Mouse (Mus musculus) testis, adult 2 months (tissue): ENCODE results near the gene Olfr459. TPM values are rescaled to one million over a fixed set of nuclear protein-coding genes. Genes with fewer than 3 reads are reported as not detected.

Source experiments
- H3K27ac ChIP-seq: fragments of 200-500 bp; 2 replicates; pipeline ENCODE4 v1.5.1; 2012; ENCODE audit warnings: low read depth, low read length; ENCODE audit not compliant: control insufficient read depth, insufficient read depth
- H3K27me3 ChIP-seq: fragments of 200-500 bp; 2 replicates; pipeline ENCODE4 v1.6.1; 2012; ENCODE audit warnings: mild to moderate bottlenecking, low read length, moderate library complexity; ENCODE audit not compliant: control insufficient read depth, insufficient read depth
- H3K36me3 ChIP-seq: fragments of 200-500 bp; 2 replicates; pipeline ENCODE4 v1.6.1; 2012; ENCODE audit warnings: mild to moderate bottlenecking, low read length; ENCODE audit not compliant: control insufficient read depth, insufficient read depth
- H3K4me1 ChIP-seq: fragments of 200-500 bp; 2 replicates; pipeline ENCODE4 v1.6.1; 2012; ENCODE audit warnings: low read length; ENCODE audit not compliant: control insufficient read depth, insufficient read depth
- H3K4me3 ChIP-seq: fragments of 200-500 bp; 2 replicates; pipeline ENCODE4 v1.5.1; 2012; ENCODE audit warnings: low read depth, mild to moderate bottlenecking, low read length, moderate library complexity, mixed read lengths; ENCODE audit not compliant: control insufficient read depth
- CTCF ChIP-seq: fragments of 200-500 bp; IDR thresholded peaks from 2 replicates; pipeline ENCODE4 v1.5.1; 2012; ENCODE audit warnings: low read depth, mild to moderate bottlenecking, inconsistent platforms, low read length, moderate library complexity; ENCODE audit not compliant: control insufficient read depth, insufficient read depth, insufficient replicate concordance
- POLR2A ChIP-seq: fragments of 200-500 bp; IDR thresholded peaks from 2 replicates; pipeline ENCODE4 v1.6.1; 2012; ENCODE audit warnings: low read depth, mild to moderate bottlenecking, inconsistent platforms, low read length, moderate library complexity; ENCODE audit not compliant: control insufficient read depth
- polyA plus RNA-seq: library from polyadenylated mRNA; depleted of rRNA; stranded (reverse); fragments of >200 nt; gene quantifications from 2 replicates; pipeline ENCODE4 v1.2.3, GENCODE M21; 2012; rRNA removed

The Olfr459 gene
- not detected in 2 replicates for polyA plus RNA-seq

- H3K27me3 ChIP-seq, result no peaks in the 10 kb centered on the region
- TF ChIP-seq CTCF, result no peak
- no peak for TF ChIP-seq POLR2A
- H3K36me3 ChIP-seq, result no peaks in the 10 kb centered on the region
- no peaks in the 10 kb centered on the region for H3K4me1 ChIP-seq
- no peak within 1 kb of the TSS for H3K27ac ChIP-seq
- H3K4me3 ChIP-seq, result no peak within 1 kb of the TSS
Measured at GRCm38 (mm10) chr6:41775077-41775476, at the start of gene Olfr459. Olfr459 (minus strand) TSS chr6:41775177.

- H3K27me3 ChIP-seq, result no peaks in the 10 kb centered on the region
- H3K4me3 ChIP-seq, result no peak overlapping the region
- TF ChIP-seq POLR2A, result no peak
- TF ChIP-seq CTCF, result no peak
- H3K4me1 ChIP-seq, result no peaks in the 10 kb centered on the region
- no peaks in the 10 kb centered on the region for H3K36me3 ChIP-seq
- H3K27ac ChIP-seq, result no peak overlapping the region
Measured at GRCm38 (mm10) chr6:41824086-41824485, 49.1 kb upstream of the Olfr459 start.

DNA sequence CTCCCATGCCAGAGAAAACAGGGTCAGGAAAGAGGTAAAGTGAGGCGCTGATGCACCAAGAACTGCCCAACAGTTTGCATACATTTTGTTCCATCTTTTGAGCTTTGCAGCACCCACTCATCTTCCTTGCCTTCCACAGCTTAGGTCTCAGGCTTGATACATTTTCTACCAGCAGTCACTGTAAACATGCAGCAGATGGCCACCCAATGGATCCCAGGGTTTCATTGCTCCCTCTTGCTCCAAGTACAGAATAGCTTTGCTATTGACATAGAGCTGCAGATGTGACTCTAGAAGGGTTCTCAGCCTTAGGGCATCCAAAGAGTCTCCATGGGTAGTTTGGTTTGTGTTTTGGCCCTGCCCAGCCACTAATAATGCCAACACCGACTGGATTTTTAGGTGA, 11.7 kb upstream of the Olfr459 start:
- Histone ChIP-seq H3K27me3 (no peaks in the 10 kb centered on the region), H3K36me3 (no peaks in the 10 kb centered on the region), H3K4me1 (no peaks in the 10 kb centered on the region), H3K4me3 (no peak overlapping the region), H3K27ac (no peak overlapping the region)
- no peak for TF ChIP-seq CTCF
- no peak for TF ChIP-seq POLR2A

GRCm38 (mm10) chr6:41775721-41776120, 744 bp upstream of the Olfr459 start:
- H3K36me3 ChIP-seq, result no peaks in the 10 kb centered on the region
- H3K27me3 ChIP-seq, result no peaks in the 10 kb centered on the region
- TF ChIP-seq CTCF (no peak), POLR2A (no peak)
- H3K4me3 ChIP-seq, result no peak overlapping the region
- no peak overlapping the region for H3K27ac ChIP-seq
- H3K4me1 ChIP-seq, result no peaks in the 10 kb centered on the region

DNA sequence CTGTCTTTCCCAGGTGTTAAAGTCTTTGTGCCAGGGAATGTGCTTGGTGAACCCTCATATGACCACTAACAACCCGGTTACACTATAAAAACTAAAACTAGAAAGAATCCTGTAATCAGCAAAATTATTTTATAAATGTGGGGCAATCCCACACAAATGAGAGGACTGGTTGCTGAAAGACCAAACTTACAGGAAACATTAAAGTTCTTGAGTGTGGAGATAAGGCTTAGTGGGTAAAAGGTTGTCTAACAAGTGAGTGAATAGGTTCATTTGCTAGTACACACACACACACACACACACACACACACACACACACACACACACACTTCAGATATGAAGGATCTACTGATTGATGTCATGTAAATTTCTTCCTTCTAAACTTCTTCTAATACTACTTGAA, 5.1 kb downstream of the Olfr459 start:
- no peaks in the 10 kb centered on the region for H3K27me3 ChIP-seq
- no peak overlapping the region for H3K27ac ChIP-seq
- no peak for TF ChIP-seq POLR2A
- TF ChIP-seq CTCF, result no peak
- no peaks in the 10 kb centered on the region for H3K36me3 ChIP-seq
- H3K4me1 ChIP-seq, result no peaks in the 10 kb centered on the region
- H3K4me3 ChIP-seq, result no peak overlapping the region

DNA sequence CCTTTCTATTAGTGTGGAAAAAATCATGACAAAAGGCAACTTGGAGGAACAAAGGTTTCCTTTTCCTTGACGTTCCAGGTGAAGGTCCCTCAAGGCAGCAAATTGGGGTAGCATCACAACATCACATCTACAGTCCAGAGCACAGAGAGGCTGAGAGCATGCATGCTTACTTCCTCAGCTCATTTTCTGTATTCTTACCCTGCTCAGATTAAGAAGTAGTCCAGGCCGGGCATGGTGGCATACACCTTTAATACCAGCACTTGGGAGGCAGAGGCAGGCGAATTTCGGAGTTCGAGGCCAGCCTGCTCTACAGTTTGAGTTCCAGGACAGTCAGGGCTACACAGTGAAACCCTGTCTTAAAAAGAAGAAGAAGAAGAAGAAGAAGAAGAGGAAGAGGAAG, 10.7 kb downstream of the Olfr459 start:
- Histone ChIP-seq H3K36me3 (no peaks in the 10 kb centered on the region), H3K4me3 (no peak overlapping the region), H3K4me1 (no peaks in the 10 kb centered on the region), H3K27ac (no peak overlapping the region), H3K27me3 (no peaks in the 10 kb centered on the region)
- TF ChIP-seq CTCF (no peak), POLR2A (no peak)

DNA sequence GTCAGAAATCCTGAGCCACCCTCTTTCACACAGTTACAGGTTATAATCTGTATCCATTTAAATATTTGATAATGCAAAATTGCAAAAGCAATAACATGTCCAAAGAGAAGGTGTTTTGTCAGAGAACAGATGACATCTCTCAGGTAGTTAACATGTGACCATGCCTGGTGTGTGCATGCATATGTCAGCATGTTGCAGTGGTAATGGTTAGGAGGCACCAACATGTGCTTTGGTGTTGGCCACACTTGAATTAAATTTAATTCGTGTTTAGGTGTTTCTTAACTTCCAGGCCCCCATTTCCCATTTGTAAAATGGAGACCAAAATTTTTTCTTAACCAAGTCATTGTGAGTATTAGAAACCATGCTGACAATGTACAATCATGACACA, 12.6 kb downstream of the Olfr459 start:
- Histone ChIP-seq H3K36me3 (no peaks in the 10 kb centered on the region), H3K27me3 (no peaks in the 10 kb centered on the region), H3K27ac (no peak overlapping the region), H3K4me1 (no peaks in the 10 kb centered on the region), H3K4me3 (no peak overlapping the region)
- TF ChIP-seq CTCF (no peak), POLR2A (no peak)
